Mouse (Mus musculus) midbrain, postnatal 0 days (tissue): ENCODE data around the gene Tspan15. TPM values are rescaled to one million over a fixed set of nuclear protein-coding genes. Genes with fewer than 3 reads are reported as not detected.

ENCODE experiments used
- ATAC-seq: fragments of 200-750 bp; cut with Nextera tagmentation; 2 replicates; pipeline ENCODE4 v1.8.0; 2017; ENCODE audit warnings: moderate number of reproducible peaks, mild to moderate bottlenecking, moderate TSS enrichment, moderate library complexity; ENCODE audit not compliant: low FRiP score
- DNase-seq: peaks from one replicate; pipeline ENCODE4 v3.0.0-alpha.2; 2015; ENCODE audit warnings: low spot score
- H3K27ac ChIP-seq: fragments of 300-500 bp; sonication (generic); 2 replicates; pipeline ENCODE4 v1.5.1; 2014; ENCODE audit warnings: low read depth, mild to moderate bottlenecking, low read length, mixed read lengths
- H3K27me3 ChIP-seq: fragments of 300-500 bp; sonication (generic); 2 replicates; pipeline ENCODE4 v1.6.1; 2014; ENCODE audit warnings: low read length, control low read depth, mixed read lengths; ENCODE audit not compliant: insufficient read depth
- H3K36me3 ChIP-seq: fragments of 300-500 bp; sonication (generic); 2 replicates; pipeline ENCODE4 v1.6.1; 2014; ENCODE audit warnings: low read length, control low read depth, mixed read lengths; ENCODE audit not compliant: insufficient read depth
- H3K4me1 ChIP-seq: fragments of 300-500 bp; sonication (generic); 2 replicates; pipeline ENCODE4 v1.6.1; 2014; ENCODE audit warnings: mild to moderate bottlenecking, control low read depth, antibody characterized with exemption, low read length, mixed read lengths; ENCODE audit not compliant: insufficient read depth
- H3K4me2 ChIP-seq: fragments of 300-500 bp; sonication (generic); 2 replicates; pipeline ENCODE4 v1.6.1; 2014; ENCODE audit warnings: low read depth, mild to moderate bottlenecking, low read length, mixed read lengths; ENCODE audit not compliant: poor library complexity, severe bottlenecking
- H3K4me3 ChIP-seq: fragments of 300-500 bp; sonication (generic); 2 replicates; pipeline ENCODE4 v1.5.1; 2014; ENCODE audit warnings: low read depth, mild to moderate bottlenecking, low read length, moderate library complexity
- H3K9ac ChIP-seq: fragments of 300-500 bp; sonication (generic); replicated peaks from 2 replicates; pipeline ENCODE4 v1.6.1; 2014; ENCODE audit warnings: mild to moderate bottlenecking, low read length, moderate library complexity, mixed read lengths; ENCODE audit not compliant: poor library complexity, severe bottlenecking
- H3K9me3 ChIP-seq: fragments of 300-500 bp; sonication (generic); 2 replicates; pipeline ENCODE4 v1.6.1; 2016; ENCODE audit warnings: low read length, control low read depth
- CTCF ChIP-seq: IDR thresholded peaks from 2 replicates; pipeline ENCODE4 v1.5.1; 2016; ENCODE audit warnings: antibody characterized with exemption, mild to moderate bottlenecking
- WGBS: fragments of 180-500 bp; shearing (Covaris S2); extraction: QIAGEN DNeasy Blood & Tissue Kit; methylation state at CpG from one replicate; pipeline ENCODE4 v1.1.7; 2014; 5-methylcytosine and 5-hydroxymethylcytosine counted together
- polyA plus RNA-seq: library from polyadenylated mRNA; unstranded; fragments of >200 nt; fragmentation: Nextera tagmentation; extraction: Ambion mirVana; gene quantifications from 2 replicates; pipeline ENCODE4 v1.2.1, GENCODE M21; 2015
- total RNA-seq: library from RNA; depleted of rRNA; stranded (reverse); fragments of >200 nt; gene quantifications from 2 replicates; pipeline ENCODE4 v1.2.3, GENCODE M21; 2014

Gene Tspan15
- total and polyA plus RNA-seq, 2 experiments from 2014 or later, result 17.0 to 20.2 TPM

DNA sequence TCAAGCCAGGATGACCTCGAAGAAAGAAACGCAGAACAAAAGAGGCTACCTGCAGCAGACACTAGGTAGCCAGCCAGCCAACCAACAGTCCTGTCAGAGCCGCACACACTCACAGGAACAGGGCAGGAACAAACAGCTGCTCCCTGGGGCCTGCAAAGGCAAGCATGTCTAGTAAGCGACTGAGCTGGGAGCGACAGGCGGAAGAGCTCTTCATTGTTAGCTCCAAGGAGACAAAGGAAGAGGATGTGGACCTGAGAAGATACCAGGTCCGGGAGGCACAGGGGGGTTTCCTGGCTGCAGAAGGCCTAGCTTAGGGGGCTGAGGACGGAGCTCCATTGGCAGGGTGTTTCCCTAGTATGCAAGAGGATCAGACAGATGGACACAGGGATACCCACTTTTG, 13.9 kb downstream of the Tspan15 start:
- Histone ChIP-seq H3K4me1 (no peaks in the 10 kb centered on the region), H3K27me3 (no peaks in the 10 kb centered on the region), H3K36me3 (no peaks in the 10 kb centered on the region), H3K9ac (no peak overlapping the region), H3K4me2 (no peak overlapping the region), H3K4me3 (no peak overlapping the region), H3K9me3 (no peaks in the 10 kb centered on the region), H3K27ac (no peak overlapping the region)
- ATAC-seq, result no peak
- DNase-seq, result peak; percentile 31
- no peak for TF ChIP-seq CTCF
- WGBS, result 45% methylated on average over 8 of the region's 8 CpGs

DNA sequence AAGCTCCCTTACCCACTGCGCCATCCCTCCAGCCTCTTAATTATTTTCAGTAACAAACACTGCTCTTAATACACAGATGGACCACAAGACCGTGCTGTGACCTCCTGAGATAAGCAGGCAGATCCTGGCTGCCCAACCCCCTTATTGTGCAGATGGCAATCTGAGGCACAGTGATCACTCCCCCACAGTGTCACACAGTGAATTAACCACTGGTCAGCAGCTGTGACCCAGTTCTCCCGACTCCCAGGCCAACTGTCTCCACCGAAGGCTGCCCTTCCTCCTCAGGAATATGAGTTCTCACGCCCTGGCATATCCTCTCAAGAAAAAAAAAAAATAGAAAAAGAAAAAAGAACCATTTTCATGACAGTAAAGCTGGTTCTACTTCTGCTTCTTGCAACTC, 14.5 kb downstream of the Tspan15 start:
- DNase-seq, result peak; percentile 55
- Histone ChIP-seq H3K36me3 (no peaks in the 10 kb centered on the region), H3K4me2 (no peak overlapping the region), H3K9ac (no peak overlapping the region), H3K4me3 (no peak overlapping the region), H3K4me1 (no peaks in the 10 kb centered on the region), H3K9me3 (no peaks in the 10 kb centered on the region), H3K27ac (no peak overlapping the region), H3K27me3 (no peaks in the 10 kb centered on the region)
- ATAC-seq, result no peak
- 45% methylated on average over 5 of the region's 5 CpGs for WGBS
- TF ChIP-seq CTCF, result no peak

DNA sequence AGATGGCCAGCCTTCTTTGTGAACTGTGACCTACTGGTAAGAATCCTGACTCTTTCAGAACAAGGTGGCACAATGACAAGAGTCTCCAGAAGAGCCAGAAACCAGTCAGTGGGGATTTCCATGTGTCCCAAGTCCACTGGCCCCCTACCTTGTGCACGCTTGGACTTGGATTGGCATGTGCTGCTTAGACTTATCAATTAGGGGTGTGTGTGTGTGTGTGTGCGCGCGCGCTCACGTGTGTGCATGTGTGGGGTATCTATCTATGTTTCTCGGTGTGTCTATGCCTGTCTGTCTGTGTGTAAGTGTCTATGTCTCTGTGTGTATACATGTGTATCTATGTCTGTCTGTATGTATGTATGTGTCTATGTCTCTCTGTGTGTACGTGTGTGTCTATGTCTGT, 15.4 kb downstream of the Tspan15 start:
- ATAC-seq, result no peak
- Histone ChIP-seq H3K36me3 (no peaks in the 10 kb centered on the region), H3K4me2 (no peak overlapping the region), H3K4me3 (no peak overlapping the region), H3K27ac (no peak overlapping the region), H3K4me1 (no peaks in the 10 kb centered on the region), H3K9ac (no peak overlapping the region), H3K27me3 (no peaks in the 10 kb centered on the region), H3K9me3 (no peaks in the 10 kb centered on the region)
- no peak for TF ChIP-seq CTCF
- DNase-seq, result no peak
- WGBS, result 94% methylated on average over 8 of the region's 8 CpGs

- Histone ChIP-seq H3K9me3 (no peaks in the 10 kb centered on the region), H3K27ac (no peak overlapping the region), H3K27me3 (no peaks in the 10 kb centered on the region), H3K4me3 (no peak overlapping the region), H3K9ac (no peak overlapping the region), H3K36me3 (no peaks in the 10 kb centered on the region), H3K4me1 (no peaks in the 10 kb centered on the region), H3K4me2 (no peak overlapping the region)
- ATAC-seq, result no peak
- no peak for DNase-seq
- no peak for TF ChIP-seq CTCF
- WGBS, result 57% methylated on average over 5 of the region's 5 CpGs
Measured at GRCm38 (mm10) chr10:62215169-62215616, 15.9 kb downstream of the Tspan15 start.

DNA sequence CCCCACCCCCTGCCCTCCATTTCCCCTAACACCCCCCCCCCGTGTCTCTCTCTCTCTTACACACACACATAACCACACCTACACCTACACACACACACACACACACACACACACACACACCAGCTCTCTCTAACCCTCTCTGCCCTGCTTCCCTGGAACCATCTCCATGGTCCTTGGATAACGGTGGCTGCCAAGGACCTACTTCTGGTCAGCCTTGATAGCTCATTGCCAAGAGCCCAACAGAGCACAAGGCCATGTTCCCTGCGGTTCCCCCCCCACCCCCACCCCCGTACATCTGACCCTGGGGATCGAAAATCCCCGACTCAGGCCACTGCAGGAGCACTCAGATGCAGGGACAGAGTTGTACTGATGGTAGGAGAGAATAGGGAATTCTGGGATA, 19.7 kb downstream of the Tspan15 start:
- Histone ChIP-seq H3K27ac (no peak overlapping the region), H3K9ac (no peak overlapping the region), H3K27me3 (no peaks in the 10 kb centered on the region), H3K4me3 (no peak overlapping the region), H3K4me2 (no peak overlapping the region), H3K4me1 (no peaks in the 10 kb centered on the region), H3K9me3 (no peaks in the 10 kb centered on the region), H3K36me3 (no peaks in the 10 kb centered on the region)
- TF ChIP-seq CTCF, result no peak
- WGBS, result 67% methylated on average over 6 of the region's 6 CpGs
- no peak for ATAC-seq
- no peak for DNase-seq

GRCm38 (mm10) chr10:62208241-62208896, 22.7 kb downstream of the Tspan15 start:
- WGBS, result 81% methylated on average over 10 of the region's 10 CpGs
- no peak for TF ChIP-seq CTCF
- ATAC-seq, result no peak
- DNase-seq, result no peak
- Histone ChIP-seq H3K4me3 (no peak overlapping the region), H3K36me3 (no peaks in the 10 kb centered on the region), H3K9me3 (no peaks in the 10 kb centered on the region), H3K27me3 (no peaks in the 10 kb centered on the region), H3K4me2 (no peak overlapping the region), H3K4me1 (no peaks in the 10 kb centered on the region), H3K27ac (no peak overlapping the region), H3K9ac (no peak overlapping the region)
